Mouse (Mus musculus) embryonic fibroblast, embryonic 13.5 days (primary cell): Measurements from ENCODE around the gene Hsp90aa1. TPM values are rescaled to one million over a fixed set of nuclear protein-coding genes. Genes with fewer than 3 reads are reported as not detected.

Experiments used
- H3K27ac ChIP-seq: 2 replicates; pipeline ENCODE4 v1.5.1; 2012; ENCODE audit warnings: low read length, control low read depth, inconsistent platforms; ENCODE audit not compliant: insufficient read depth
- H3K4me1 ChIP-seq: 2 replicates; pipeline ENCODE4 v1.6.1; 2011; ENCODE audit warnings: low read length; ENCODE audit not compliant: control insufficient read depth, insufficient read depth
- H3K4me3 ChIP-seq: 2 replicates; pipeline ENCODE4 v1.5.1; 2011; ENCODE audit warnings: mild to moderate bottlenecking, control low read depth, low read length; ENCODE audit not compliant: insufficient read depth
- CTCF ChIP-seq: IDR thresholded peaks from 2 replicates; pipeline ENCODE4 v1.5.1; 2011; ENCODE audit warnings: mild to moderate bottlenecking, control low read depth, low read length, moderate library complexity, borderline replicate concordance; ENCODE audit not compliant: insufficient read depth
- POLR2A ChIP-seq: IDR thresholded peaks from 2 replicates; pipeline ENCODE4 v1.6.1; 2011; ENCODE audit warnings: low read depth, mild to moderate bottlenecking, control low read depth, low read length, moderate library complexity
- polyA plus RNA-seq: library from polyadenylated mRNA; stranded (reverse); fragments of >200 nt; gene quantifications from 2 replicates; pipeline ENCODE4 v1.2.4, GENCODE M21; 2011; ENCODE audit warnings: low read depth; ENCODE audit not compliant: missing spikeins, insufficient read length

Gene Hsp90aa1
- polyA plus RNA-seq, 1 experiment = 645 TPM

DNA sequence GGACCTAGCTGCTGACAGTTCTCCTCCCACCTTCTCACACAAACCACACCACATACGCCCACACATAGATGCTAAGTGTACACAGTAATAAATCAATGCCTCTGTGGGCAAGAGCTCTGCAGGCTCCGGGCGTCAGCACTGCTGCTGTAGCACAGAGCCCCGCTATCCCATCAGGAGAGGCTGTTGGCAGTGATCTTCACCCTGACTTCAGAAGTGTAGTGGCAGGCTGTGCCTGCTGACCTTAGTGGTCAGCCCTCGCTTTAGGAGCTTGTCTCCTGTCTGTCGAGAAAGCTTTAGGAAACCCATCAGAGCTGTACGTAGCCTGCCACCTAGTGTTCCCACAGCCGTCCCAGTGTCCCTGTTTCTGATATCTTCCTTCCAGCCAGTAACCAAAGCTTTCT, 52.3 kb downstream of the Hsp90aa1 start:
- no peak overlapping the region for H3K4me3 ChIP-seq
- H3K27ac ChIP-seq = no peak overlapping the region
- no peak for TF ChIP-seq CTCF
- no peak for TF ChIP-seq POLR2A
- no peaks in the 10 kb centered on the region for H3K4me1 ChIP-seq

Other genes with a start within 250 kb of the Hsp90aa1 start
- gene Dync1h1, start 101.3 kb downstream of the Hsp90aa1 start, polyA plus RNA-seq = 175 and 188 TPM in 2 replicates
- not detected in 2 replicates for gene 1700001K19Rik, start 20.1 kb downstream of the Hsp90aa1 start, polyA plus RNA-seq
- 18.1 and 22.8 TPM in 2 replicates for gene Wdr20, start 35.2 kb upstream of the Hsp90aa1 start, polyA plus RNA-seq
- gene Mok, start 138.2 kb upstream of the Hsp90aa1 start, polyA plus RNA-seq = 1.2 and 1.5 TPM in 2 replicates
- gene Zfp839, start 147.5 kb upstream of the Hsp90aa1 start, polyA plus RNA-seq = 6.3 and 6.6 TPM in 2 replicates
- 44.8 and 51.5 TPM in 2 replicates for gene Cinp, start 186.4 kb upstream of the Hsp90aa1 start, polyA plus RNA-seq
- 5.7 and 7.7 TPM in 2 replicates for gene Tecpr2, start 186.5 kb upstream of the Hsp90aa1 start, polyA plus RNA-seq